Mouse (Mus musculus): ENCODE measurements around the gene Anln.

GRCm38 (mm10) chr9:22360916-22361315 is 28.1 kb downstream of the Anln start:
- TF ChIP-seq CTCF (IDR thresholded peaks at IDR 0.05; ENCODE audit: insufficient read depth, low read length) (no peak), POLR2A (IDR thresholded peaks at IDR 0.05; ENCODE audit: borderline replicate concordance, extremely low read depth, low read depth, low read length) (no peak)

Measured in lung, adult 2 months (tissue).